Mouse (Mus musculus) lung, postnatal 0 days (tissue): ENCODE measurements at regions not wholly inside any gene's neighbourhood (a gene's known extent, or its start where the extent isn't known, plus 50 kb on each side); places are given as distances from the start of the nearest gene placed in this dataset.

Experiments used
- CTCF ChIP-seq: IDR thresholded peaks from 2 replicates; pipeline ENCODE4 v1.5.1; 2016; ENCODE audit warnings: antibody characterized with exemption, mild to moderate bottlenecking
- EP300 ChIP-seq: IDR thresholded peaks from 2 replicates; pipeline ENCODE4 v1.6.1; 2016; ENCODE audit warnings: antibody characterized with exemption, mild to moderate bottlenecking, control low read depth

DNA sequence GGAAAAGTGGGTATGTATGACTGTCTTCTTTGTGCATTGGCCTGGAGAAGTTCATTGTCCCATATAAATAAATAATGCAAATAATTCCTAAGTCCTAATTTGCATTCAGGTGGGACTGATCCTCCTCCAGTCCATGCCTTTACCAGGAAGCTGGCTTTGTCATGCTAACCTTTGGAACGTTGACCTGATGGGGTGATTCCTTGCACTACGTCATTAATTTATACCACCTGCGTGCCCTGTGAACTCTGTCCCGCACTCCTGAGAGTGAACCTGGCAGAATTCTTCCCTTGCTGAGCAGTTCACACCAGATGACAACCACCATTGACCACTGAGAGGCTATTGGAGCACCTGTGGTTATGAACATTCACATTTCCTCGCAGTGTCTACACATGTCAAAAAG is 165.9 kb upstream of the Dyrk2 start:
- TF ChIP-seq CTCF, result no peak
- TF ChIP-seq EP300, result no peak
